Mouse (Mus musculus): ENCODE results near the gene Supt16.
A peak's percentile ranks its signal among the peaks of the same experiment; 100 is the strongest.

Gene Supt16

DNA sequence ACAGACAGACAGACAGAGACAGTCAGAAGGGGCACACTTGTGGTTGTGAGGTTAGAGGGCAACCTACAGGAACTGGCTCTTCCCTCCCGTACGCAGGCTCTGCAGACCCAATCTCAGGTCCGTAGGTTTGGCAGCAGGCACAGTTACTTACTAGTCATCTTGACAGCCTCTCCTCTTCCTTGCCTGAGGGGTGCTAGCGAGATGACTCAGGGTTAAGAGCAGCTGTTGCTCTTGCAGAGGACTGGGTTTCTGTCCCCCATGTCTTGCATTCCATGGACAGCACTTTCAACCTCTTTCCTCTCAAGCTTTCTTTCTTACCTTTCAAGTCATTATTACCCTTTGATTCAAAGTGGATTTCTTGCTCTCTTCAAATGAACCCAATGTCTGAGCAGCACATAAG lies 53.1 kb downstream of the Supt16 start:
- DNase-seq (ENCODE audit: low spot score), result no peak

DNA sequence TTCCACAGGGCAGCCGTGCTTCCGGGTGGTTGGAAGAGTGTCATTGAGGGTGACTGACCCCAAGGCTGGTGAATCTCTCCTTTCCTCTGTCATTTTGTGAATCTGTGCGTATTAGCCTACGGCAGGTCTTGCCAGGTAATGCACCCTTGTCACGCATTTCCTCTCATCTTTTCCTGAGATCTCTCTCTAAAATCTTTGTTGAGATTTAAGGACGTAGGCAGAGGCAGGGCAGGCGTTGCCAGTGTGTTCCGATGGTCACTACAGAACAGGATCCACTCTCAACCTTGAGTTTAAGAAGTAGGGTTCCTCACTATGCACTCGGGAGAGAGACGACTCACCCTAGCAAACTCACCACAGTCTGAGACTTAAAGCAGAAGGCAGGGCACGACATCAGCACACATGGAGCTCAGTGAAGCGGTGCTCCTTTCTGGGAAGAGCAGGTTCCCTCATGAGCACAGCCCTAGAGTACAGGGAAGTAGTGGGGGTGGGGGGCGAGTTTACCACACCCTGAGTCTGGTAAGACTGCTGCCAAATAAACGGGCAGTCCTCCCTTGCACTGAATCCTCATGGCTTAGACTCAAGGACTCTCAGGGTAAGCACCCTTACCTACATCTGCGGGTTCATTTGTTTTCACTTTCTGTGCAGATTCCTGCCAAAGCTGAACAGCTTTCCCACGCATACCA lies 55.6 kb downstream of the Supt16 start:
- no peak for DNase-seq (ENCODE audit: low spot score)

DNA sequence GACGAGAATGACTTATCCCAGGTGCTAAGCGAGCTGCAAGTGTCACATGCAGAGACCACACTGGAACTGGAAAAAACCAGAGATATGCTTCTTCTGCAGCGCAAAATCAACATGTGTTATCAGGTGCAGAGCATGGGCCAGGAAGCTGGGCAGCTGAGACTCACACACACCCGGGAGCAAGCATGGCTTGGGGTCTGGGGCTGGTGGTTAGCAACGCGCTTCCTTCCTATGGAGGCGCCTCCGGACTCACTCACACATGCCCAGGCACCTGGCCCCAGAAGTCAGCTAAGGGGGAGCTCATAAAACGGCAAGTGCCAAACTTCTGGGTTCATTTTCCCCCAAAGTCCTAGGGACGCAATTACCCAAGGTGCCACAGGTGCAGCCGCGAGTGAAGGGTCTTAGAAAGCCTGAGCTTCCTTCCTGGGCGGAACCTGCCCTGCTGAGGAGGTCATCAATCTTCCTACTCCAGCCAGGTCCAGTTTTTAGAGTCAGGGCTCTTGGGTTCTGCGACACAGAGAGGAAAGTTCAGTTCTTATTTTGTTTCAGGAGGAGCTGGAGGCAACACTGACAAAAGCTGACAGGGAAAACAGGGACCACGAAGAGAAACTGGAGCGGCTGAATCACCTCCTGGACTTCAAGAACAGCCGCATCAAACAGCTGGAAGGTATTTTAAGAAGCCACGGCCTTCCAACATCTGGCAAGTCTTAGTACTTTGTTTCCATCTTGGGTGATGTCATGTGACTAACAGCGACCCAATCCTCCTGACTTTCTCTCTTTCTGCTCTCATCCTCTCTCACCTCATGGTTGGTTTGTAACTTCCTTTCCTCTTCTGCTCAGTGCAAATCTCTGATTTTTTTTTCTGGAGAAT lies 56.4 kb downstream of the Supt16 start:
- no peak for DNase-seq (ENCODE audit: low spot score)

DNA sequence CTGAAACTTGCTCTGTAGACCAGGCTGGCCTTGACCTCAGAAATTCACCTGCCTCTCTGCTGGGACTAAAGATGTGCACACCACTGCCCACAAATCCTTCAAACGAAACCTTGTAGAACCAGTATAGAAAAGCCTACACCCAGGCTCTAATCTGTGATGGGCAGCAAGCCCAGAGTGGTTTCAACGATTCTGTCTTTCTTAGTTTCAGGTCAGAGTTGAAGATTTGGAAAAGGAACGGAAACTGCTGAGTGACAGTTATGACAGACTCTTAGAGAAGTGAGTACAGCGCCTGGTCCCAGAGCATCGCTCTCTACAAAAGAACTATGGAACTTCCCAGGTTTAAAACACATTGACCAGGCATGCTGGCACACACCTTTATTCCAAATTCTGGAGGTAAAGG lies 63.6 kb downstream of the Supt16 start:
- DNase-seq (ENCODE audit: low spot score), result no peak

DNA sequence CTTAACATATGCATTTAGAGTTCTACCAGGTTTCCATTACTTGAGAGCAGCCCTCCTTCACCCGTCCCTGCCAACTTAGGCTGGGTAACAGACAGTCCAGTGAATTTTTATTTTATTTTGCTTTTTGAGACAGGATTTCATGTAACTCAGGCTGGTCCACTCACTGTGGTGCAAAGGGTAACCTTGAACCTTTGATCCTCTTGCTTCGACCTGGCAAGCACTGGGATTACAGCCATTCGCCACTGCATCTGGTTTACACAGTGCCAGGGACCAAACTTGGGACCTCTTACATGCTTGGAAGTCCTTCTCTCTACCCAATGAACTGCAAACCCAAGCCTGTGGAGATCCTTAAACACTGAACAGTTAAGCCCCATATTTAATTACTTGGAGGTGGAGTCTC lies 72.6 kb downstream of the Supt16 start:
- no peak for DNase-seq (ENCODE audit: low spot score)

DNA sequence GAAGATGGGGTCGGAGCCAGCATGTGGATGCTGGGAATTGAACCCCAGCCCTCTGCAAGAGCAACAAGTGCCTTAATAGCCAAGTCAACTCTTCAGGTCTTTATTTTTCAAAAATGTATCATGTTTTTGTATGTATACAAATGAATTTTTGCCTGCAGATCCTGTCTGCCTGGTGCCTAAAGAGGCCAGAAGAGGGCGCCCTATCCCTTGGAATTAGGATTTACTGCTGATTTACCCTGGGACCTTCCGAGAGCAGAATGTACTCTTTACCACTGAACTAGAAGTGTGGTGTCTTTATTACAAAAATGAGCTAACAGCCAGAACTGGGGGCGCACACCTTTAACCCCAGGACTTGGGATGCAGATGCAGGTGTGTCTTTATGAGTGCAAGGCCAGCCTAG lies 73.3 kb downstream of the Supt16 start:
- peak; percentile 60 for DNase-seq (ENCODE audit: low spot score)

DNA sequence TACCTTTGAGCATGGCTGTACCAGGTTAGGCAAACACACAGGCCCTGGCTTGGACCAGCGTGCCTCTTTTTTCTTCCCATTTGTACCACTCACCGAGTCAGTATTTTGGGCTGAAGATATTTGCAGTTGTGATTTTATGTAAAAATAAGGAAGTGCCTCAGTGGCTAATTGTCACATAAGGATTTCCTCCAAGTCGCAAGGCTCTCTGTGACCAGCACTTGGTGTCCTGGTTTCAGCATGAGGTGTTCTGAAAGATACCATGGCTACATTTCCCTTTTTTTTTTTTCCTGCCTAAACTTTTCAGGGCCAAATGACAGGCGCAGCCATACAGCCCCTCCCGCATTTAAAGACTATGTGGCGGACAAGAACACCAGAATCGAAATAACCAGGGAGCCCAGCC lies 77.0 kb downstream of the Supt16 start:
- DNase-seq (ENCODE audit: low spot score), result no peak

DNA sequence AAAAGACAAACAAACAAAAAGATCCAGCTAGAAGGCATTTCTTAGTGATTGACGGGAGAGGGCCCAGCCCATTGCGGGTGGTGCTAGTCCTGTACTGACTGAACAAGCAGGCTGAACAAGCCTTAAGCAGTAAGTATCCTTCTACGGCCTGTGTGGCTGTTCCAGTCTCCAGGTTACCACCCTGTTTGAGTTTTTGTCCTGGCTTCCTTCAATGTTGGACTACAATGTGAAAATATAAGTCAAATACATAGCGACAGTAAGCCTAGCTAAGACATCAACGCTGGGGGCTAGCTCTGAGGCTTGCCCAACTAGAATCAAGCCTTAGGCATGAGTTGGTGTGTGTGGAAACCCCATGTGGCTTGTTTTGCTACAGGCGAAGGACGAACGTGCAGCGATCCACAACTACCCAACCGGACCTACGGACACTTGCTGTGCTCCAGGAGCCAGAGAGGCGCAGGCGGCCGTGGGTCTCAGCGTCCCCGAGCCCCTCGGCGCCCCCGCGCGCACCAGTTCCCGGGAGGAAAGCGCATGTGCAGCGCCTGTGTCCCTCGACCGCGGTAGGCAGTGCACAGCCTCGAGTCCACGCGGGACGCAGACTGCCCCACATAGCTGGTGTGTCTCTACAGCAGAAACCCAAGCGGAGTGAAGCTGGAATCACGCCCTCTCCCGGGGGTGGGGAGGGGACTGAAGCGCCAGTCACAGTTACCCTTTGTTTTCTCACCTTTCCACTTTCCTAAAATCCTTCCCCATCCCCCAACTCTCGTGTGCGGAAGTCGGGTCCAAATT lies 78.2 kb downstream of the Supt16 start:
- DNase-seq (ENCODE audit: low spot score), result no peak

DNA sequence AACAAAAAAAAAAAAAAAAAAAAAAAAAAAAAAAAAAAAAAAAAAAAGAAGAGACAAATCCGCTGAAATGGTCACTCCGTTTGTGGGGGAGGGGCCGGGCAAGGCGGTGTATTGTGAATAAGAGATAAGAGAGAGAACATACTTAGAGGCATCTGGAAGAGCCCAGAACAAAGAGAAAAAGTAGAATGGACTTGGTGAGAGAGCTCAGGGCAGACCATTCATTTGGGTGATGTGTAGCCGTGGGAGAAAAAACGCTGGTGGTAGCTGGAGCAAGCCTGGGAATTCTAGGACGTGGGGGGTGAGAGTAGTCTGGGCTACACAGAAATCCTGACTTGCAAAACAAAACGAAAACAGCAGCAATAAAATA lies 78.8 kb downstream of the Supt16 start:
- no peak for DNase-seq (ENCODE audit: low spot score)

DNA sequence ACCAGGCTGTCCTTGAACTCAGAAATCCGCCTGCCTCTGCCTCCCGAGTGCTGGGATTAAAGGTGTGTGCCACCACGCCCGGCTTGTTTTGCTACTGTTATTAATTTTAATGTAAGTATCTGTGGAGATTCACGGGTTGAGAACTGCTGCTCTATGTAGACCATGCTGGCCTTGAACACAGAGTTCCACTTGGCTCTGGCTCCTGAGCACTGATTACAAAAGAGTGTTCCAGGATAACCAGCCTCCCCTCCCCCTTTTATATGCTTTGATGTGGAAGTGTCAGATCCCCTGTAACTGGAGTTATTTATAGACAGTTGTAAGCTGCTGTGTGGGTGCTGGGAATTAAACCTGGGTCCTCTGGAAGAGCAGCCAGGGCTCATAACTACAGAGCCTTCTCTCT lies 80.0 kb downstream of the Supt16 start:
- DNase-seq (ENCODE audit: low spot score), result no peak

DNA sequence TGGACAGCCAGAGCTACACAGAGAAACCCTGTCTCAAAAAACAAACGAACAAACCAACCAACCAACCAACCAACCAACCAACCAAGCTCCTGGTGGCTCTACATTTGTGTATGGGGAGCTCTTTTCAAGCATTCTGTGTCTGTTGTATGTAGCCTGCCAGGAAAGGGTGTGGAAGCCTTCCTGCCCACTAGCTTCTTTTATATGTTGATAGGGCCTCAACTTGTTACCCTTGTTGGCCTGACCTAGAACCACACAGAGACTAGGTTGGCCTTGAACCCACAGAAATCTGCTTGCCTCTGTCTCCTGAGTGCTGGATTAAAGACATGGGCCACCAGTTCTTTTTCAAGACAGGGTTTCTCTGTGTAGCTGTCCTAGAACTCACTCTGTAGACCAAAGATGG lies 83.1 kb downstream of the Supt16 start:
- no peak for DNase-seq (ENCODE audit: low spot score)
